Mouse (Mus musculus): ENCODE data around the gene Gm10642. TPM values are rescaled to one million over a fixed set of nuclear protein-coding genes. Genes with fewer than 3 reads are reported as not detected.

Gene Gm10642
- total and polyA plus RNA-seq, 3 experiments, result 0.21 to 0.41 (median 0.23) TPM

DNA sequence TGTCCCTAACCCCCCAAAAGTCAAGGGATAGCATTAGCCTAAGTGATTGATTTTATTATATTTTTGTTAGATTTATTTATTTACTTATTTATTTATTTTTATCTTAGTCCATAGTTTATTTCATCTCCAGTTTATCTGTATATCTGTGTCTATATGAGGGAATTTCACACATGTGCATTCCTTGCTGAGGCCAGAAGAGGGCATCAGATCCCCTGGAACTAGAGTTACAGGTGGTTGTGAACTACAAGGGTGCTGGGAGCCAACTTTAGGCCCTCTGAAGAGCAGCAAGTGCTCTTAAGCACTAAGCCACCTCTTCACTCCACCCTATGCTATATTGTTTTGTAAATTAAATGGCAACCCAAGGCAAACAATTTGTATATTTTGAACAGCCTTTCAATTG, 12.0 kb downstream of the Gm10642 start:
- intact Hi-C loops (cut with DNase I), result no loop called here
- Histone ChIP-seq H3K36me3 (ENCODE audit: control insufficient read depth, insufficient read depth, low read length) (no peaks in the 10 kb centered on the region), H3K4me3 (no peak overlapping the region), H3K27me3 (ENCODE audit: control insufficient read depth, insufficient read depth, low read length) (no peaks in the 10 kb centered on the region), H3K9ac (ENCODE audit: low read depth, low read length) (no peak overlapping the region), H3K4me1 (ENCODE audit: control insufficient read depth, insufficient read depth, low read length) (no peaks in the 10 kb centered on the region; the same call in 1 of the 2 replicates), H3K79me2 (replicated peaks; ENCODE audit: control insufficient read depth, insufficient read depth, low read length) (no peaks in the 10 kb centered on the region), H3K27ac (no peak overlapping the region)
- DNase-seq, result no peak
- TF ChIP-seq CTCF (IDR thresholded peaks at IDR 0.05), result peak; percentile 66
- no peak for TF ChIP-seq POLR2A (IDR thresholded peaks at IDR 0.05; ENCODE audit: insufficient read depth, low read depth, low read length)

DNA sequence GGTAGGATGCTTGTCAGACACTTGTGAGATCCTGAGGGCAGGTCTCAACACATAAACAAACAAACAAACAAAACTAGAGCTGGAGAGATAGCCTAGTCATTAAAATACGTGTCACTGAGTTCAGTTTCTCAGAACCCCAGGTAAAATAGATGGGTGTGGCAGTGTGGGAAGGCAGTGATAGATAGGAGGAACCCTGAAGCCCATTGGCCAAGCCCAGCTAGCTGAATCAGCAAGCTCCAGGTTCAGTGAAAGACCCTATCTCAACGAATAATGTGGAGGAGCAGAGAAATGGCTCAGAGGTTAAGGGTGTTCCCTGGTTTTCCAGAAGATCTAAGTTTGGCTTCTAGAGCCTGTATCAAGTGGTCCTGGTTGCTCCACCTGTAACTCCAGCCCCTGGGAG, 13.1 kb downstream of the Gm10642 start:
- Histone ChIP-seq H3K36me3 (ENCODE audit: control insufficient read depth, insufficient read depth, low read length) (no peaks in the 10 kb centered on the region), H3K4me1 (ENCODE audit: control insufficient read depth, insufficient read depth, low read length) (no peaks in the 10 kb centered on the region; the same call in 1 of the 2 replicates), H3K9ac (ENCODE audit: low read depth, low read length) (no peak overlapping the region), H3K4me3 (no peak overlapping the region), H3K79me2 (replicated peaks; ENCODE audit: control insufficient read depth, insufficient read depth, low read length) (no peaks in the 10 kb centered on the region), H3K27ac (no peak overlapping the region), H3K27me3 (ENCODE audit: control insufficient read depth, insufficient read depth, low read length) (no peaks in the 10 kb centered on the region)
- no peak for DNase-seq
- intact Hi-C loops (cut with DNase I), result no loop called here
- 60% methylated on average over 2 of the region's 2 CpGs for WGBS
- TF ChIP-seq CTCF (IDR thresholded peaks at IDR 0.05), result no peak
- TF ChIP-seq EP300 (IDR thresholded peaks at IDR 0.05; ENCODE audit: insufficient read depth, low read depth, low read length), result no peak
- TF ChIP-seq POLR2A (IDR thresholded peaks at IDR 0.05; ENCODE audit: insufficient read depth, low read depth, low read length), result no peak

DNA sequence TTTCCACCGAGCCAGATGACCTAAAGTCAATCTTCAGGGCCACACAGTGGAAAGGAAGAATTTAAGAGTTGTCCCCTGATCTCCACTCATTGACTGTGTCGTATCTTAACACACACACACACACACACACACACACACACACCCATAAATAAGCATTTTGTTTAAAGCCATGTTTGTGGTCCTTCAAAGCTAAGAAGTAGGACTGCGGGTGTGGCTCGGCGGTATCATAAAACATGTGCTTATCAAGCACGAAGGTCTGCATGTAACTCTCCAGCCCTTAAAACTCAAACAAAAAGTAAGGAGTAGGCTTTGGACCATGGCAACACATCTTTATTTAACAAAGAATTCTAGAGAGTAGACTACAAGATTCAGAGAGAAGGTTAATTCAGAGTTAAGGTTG, 14.3 kb downstream of the Gm10642 start:
- WGBS, result 92% methylated on average over 6 of the region's 6 CpGs
- Histone ChIP-seq H3K4me1 (ENCODE audit: control insufficient read depth, insufficient read depth, low read length) (no peaks in the 10 kb centered on the region; the same call in 1 of the 2 replicates), H3K27ac (no peak overlapping the region), H3K36me3 (ENCODE audit: control insufficient read depth, insufficient read depth, low read length) (no peaks in the 10 kb centered on the region), H3K4me3 (no peak overlapping the region), H3K9ac (ENCODE audit: low read depth, low read length) (no peak overlapping the region), H3K79me2 (replicated peaks; ENCODE audit: control insufficient read depth, insufficient read depth, low read length) (no peaks in the 10 kb centered on the region), H3K27me3 (ENCODE audit: control insufficient read depth, insufficient read depth, low read length) (no peaks in the 10 kb centered on the region)
- DNase-seq, result no peak
- TF ChIP-seq POLR2A (IDR thresholded peaks at IDR 0.05; ENCODE audit: insufficient read depth, low read depth, low read length) (no peak), EP300 (IDR thresholded peaks at IDR 0.05; ENCODE audit: insufficient read depth, low read depth, low read length) (no peak), CTCF (IDR thresholded peaks at IDR 0.05) (no peak)
- intact Hi-C loops (cut with DNase I), result loop anchor here (5.0 kb wide), 2 partner anchors 262 to 422 kb away; no protein-coding TSS in a partner anchor

DNA sequence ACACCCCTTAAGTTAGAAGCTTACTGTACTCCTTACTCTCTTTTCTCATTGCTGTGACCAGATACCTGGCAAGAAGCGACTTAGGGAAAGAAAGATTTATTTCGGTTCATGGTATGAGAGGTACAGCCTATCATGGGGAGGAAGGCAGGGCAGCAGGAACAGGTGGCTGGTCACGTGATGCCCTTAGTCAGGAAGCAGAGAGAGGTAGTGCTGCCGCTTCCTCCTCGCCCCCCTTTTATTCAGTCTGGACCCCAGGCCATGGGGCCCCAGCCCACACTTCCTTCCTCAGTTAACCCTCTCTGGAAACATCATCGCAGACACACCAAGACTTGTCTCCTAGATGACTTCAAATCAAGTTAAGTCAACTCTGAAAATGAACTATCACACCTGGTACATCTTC, 15.2 kb downstream of the Gm10642 start:
- no peaks in the 10 kb centered on the region for H3K79me2 ChIP-seq (replicated peaks; ENCODE audit: control insufficient read depth, insufficient read depth, low read length)
- no peaks in the 10 kb centered on the region for H3K27me3 ChIP-seq (ENCODE audit: control insufficient read depth, insufficient read depth, low read length)
- no peak for TF ChIP-seq POLR2A (IDR thresholded peaks at IDR 0.05; ENCODE audit: insufficient read depth, low read depth, low read length)
- no peak for TF ChIP-seq CTCF (IDR thresholded peaks at IDR 0.05)
- TF ChIP-seq EP300 (IDR thresholded peaks at IDR 0.05; ENCODE audit: insufficient read depth, low read depth, low read length), result no peak
- H3K4me3 ChIP-seq, result no peak overlapping the region
- no peaks in the 10 kb centered on the region for H3K36me3 ChIP-seq (ENCODE audit: control insufficient read depth, insufficient read depth, low read length)
- H3K9ac ChIP-seq (ENCODE audit: low read depth, low read length), result no peak overlapping the region
- intact Hi-C loops (cut with DNase I), result loop anchor here (5.0 kb wide), 2 partner anchors 261 to 421 kb away; no protein-coding TSS in a partner anchor
- no peaks in the 10 kb centered on the region; the same call in 1 of the 2 replicates for H3K4me1 ChIP-seq (ENCODE audit: control insufficient read depth, insufficient read depth, low read length)
- 43% methylated on average over 6 of the region's 6 CpGs for WGBS
- DNase-seq, result peak in 1 of 2 experiments; percentile 20
- no peak overlapping the region for H3K27ac ChIP-seq

DNA sequence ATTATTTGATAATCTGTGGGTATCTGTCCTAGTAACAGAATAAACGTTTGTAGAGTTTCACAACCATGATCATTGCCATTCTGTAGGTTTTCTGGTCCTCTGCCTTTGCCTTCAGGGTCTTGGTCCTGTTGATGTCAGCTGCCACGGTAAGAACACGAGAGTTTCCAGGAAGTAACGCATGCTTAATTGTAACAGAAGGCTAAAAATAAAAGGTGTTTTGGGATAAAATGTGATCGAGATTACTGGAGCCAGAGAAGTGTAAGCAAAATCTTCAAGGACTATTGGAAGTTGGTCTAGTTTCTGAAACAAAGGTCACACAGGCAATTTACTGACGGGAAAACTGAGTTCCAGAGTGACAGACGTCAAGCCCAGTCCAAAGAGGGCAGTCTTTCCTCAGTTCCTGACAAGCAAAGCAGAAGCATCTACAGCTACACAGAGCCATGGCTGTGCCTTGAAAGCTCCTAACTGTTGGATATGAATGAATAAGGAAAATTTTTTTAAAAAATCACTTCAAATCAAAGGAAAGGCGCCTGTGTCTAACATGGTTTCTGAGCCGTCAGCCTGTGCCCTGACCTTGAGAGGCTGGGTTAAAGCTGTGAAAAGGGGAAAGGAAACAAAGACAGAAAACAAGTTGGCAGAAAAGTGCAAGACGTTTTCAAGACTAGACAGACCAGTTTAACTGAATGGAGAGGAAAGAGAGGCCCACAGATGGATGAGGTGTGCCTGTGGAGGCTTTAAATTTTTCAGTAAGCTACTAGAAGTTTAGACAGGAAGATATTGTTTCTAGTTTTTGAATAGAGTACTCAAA, 15.9 kb downstream of the Gm10642 start:
- no peaks in the 10 kb centered on the region for H3K36me3 ChIP-seq (ENCODE audit: control insufficient read depth, insufficient read depth, low read length)

DNA sequence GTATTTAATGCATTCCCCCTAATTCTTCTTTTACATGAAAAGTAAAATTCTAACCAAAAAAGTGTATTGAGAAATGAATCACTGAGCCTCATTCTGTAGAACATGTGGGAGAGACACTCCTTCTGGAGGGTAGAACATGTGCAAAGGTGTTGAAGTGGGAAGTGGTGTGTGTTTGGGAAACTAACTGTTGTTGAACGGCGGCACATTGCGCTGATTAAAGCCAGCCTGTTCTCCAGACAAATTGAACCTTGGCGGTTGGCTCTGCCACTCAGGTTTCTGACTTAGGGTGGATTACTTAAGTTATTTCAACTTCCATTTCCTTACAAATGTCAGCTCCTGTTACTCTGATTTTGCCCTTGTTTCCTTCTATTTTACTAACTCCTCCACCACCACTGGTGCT, 17.6 kb downstream of the Gm10642 start:
- intact Hi-C loops (cut with DNase I), result loop anchor here (1.0 to 5.0 kb wide), 3 partner anchors 12 to 419 kb away; no protein-coding TSS in a partner anchor
- Histone ChIP-seq H3K27me3 (ENCODE audit: control insufficient read depth, insufficient read depth, low read length) (no peaks in the 10 kb centered on the region), H3K4me1 (ENCODE audit: control insufficient read depth, insufficient read depth, low read length) (no peaks in the 10 kb centered on the region; the same call in 1 of the 2 replicates), H3K4me3 (no peak overlapping the region), H3K9ac (ENCODE audit: low read depth, low read length) (no peak overlapping the region), H3K79me2 (replicated peaks; ENCODE audit: control insufficient read depth, insufficient read depth, low read length) (no peaks in the 10 kb centered on the region), H3K36me3 (ENCODE audit: control insufficient read depth, insufficient read depth, low read length) (no peaks in the 10 kb centered on the region), H3K27ac (no peak overlapping the region)
- DNase-seq, result no peak
- 84% methylated on average over 4 of the region's 4 CpGs for WGBS
- TF ChIP-seq POLR2A (IDR thresholded peaks at IDR 0.05; ENCODE audit: insufficient read depth, low read depth, low read length), result no peak
- no peak for TF ChIP-seq CTCF (IDR thresholded peaks at IDR 0.05)
- no peak for TF ChIP-seq EP300 (IDR thresholded peaks at IDR 0.05; ENCODE audit: insufficient read depth, low read depth, low read length)

More for the DNA sequence above, 15.9 kb downstream of the Gm10642 start:
- Histone ChIP-seq H3K27me3 (ENCODE audit: control insufficient read depth, insufficient read depth, low read length) (no peaks in the 10 kb centered on the region), H3K4me3 (no peak overlapping the region), H3K4me1 (ENCODE audit: control insufficient read depth, insufficient read depth, low read length) (no peaks in the 10 kb centered on the region; the same call in 1 of the 2 replicates), H3K79me2 (replicated peaks; ENCODE audit: control insufficient read depth, insufficient read depth, low read length) (no peaks in the 10 kb centered on the region), H3K9ac (ENCODE audit: low read depth, low read length) (no peak overlapping the region), H3K27ac (no peak overlapping the region)
- DNase-seq, result peak in 1 of 2 experiments; percentile 30
- WGBS, result 18% methylated on average over 10 of the region's 10 CpGs
- TF ChIP-seq CTCF (IDR thresholded peaks at IDR 0.05), result peak; percentile 81
- TF ChIP-seq EP300 (IDR thresholded peaks at IDR 0.05; ENCODE audit: insufficient read depth, low read depth, low read length), result peak; percentile 49; the same call in 1 of the 2 replicates
- no peak for TF ChIP-seq POLR2A (IDR thresholded peaks at IDR 0.05; ENCODE audit: insufficient read depth, low read depth, low read length)
- intact Hi-C loops (cut with DNase I), result loop anchor here (1.0 to 5.0 kb wide), 3 partner anchors 260 to 420 kb away; no protein-coding TSS in a partner anchor
